Mouse (Mus musculus): ENCODE data around the gene Sash3.
"Not testable (repeated sequence)": the region's sequence is repeated elsewhere in the genome, so short reads cannot be mapped to it uniquely, and the experiment has no call there.

DNA sequence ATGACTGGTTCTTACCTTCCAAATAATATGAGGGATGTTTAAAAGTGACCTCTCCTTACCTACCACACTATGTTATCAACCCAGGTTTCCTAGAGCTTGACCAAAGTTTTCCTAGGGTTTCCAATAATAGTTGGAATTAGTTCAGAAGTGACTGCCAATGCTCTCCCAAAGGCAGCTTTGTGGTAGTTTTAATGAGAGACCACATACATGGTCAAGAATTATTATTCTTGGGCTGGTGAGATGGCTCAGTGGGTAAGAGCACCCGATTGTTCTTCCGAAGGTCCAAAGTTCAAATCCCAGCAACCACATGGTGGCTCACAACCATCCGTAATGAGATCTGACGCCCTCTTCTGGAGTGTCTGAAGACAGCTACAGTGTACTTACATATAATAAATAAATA is 63.5 kb downstream of the Sash3 start:
- TF ChIP-seq EP300, CTCF (IDR thresholded peaks at IDR 0.05; ENCODE audit: low read depth): not testable (repeated sequence)

All from liver, embryonic 14.5 days (tissue).